Mouse (Mus musculus): ENCODE data around the gene Mib2. TPM values are rescaled to one million over a fixed set of nuclear protein-coding genes. Genes with fewer than 3 reads are reported as not detected.
A peak's percentile ranks its signal among the peaks of the same experiment; 100 is the strongest.

Mib2 gene
- polyA plus RNA-seq (2016; fragmentation: Nextera tagmentation; extraction: Ambion mirVana): 32.5 and 39.1 TPM in 2 replicates

GRCm38 (mm10) chr4:155668689-155669597 is at the start of gene Mib2:
Gene Mib2 (minus strand): TSS chr4:155669198.
- Histone ChIP-seq H3K27ac (peak within 1 kb of the TSS; percentile 83), H3K9me3 (replicated peaks) (no peaks in the 10 kb centered on the region), H3K27me3 (no peaks in the 10 kb centered on the region), H3K36me3 (peaks cover 6% of the 10 kb centered on the region; the same call in 1 of the 2 replicates), H3K4me3 (peak within 1 kb of the TSS; percentile 76), H3K4me1 (peaks cover 11% of the 10 kb centered on the region), H3K9ac (peak within 1 kb of the TSS; percentile 69), H3K4me2 (replicated peaks) (peak within 1 kb of the TSS; percentile 91)
- peak; percentile 99 for ATAC-seq (ENCODE audit: low FRiP score)
- WGBS: under 1% methylated on average over 73 of the region's 73 CpGs

DNA sequence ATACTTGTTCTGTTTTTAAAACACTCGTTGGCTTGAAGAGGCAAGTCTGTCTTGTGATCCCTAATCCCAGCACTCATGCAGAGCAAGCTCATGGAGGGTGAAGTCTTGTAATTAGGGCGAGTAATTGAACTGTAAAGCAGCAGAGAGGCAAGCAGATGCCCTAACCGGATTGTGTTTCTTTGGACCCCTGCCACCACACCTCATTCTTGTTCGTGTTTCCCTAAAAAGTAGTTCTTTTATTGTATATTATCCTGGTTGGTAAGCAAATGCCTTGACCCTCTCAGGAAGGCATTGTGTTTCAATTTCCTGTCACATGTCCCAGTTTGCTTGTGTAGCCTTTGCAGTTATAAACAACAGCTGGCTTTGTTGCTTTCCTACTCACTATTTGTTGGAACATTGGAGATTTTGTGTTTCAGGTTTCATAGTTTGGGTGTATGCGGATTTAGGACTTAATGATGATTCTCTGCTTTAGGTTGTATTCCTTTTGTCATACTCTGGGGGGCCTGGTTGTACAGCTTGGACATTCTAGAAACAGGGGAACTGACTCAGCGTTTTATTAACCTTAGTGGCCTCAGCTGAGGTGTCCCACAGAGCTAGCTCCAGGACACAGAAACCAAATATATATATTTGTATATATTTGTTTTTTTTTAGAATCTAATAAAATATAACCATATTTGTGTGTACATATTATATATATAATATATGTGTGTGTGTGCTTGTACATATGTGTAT is 41.7 kb upstream of the Mib2 start:
- peaks cover 13% of the 10 kb centered on the region for H3K4me1 ChIP-seq

GRCm38 (mm10) chr4:155708988-155709387 is 40.0 kb upstream of the Mib2 start:
- no peaks in the 10 kb centered on the region for H3K27me3 ChIP-seq
- peaks cover 17% of the 10 kb centered on the region for H3K4me1 ChIP-seq
- no peaks in the 10 kb centered on the region for H3K9me3 ChIP-seq (replicated peaks)
- H3K9ac ChIP-seq: no peak overlapping the region
- ATAC-seq (ENCODE audit: low FRiP score): no peak
- H3K27ac ChIP-seq: no peak overlapping the region
- no peak overlapping the region for H3K4me2 ChIP-seq (replicated peaks)
- no peaks in the 10 kb centered on the region for H3K36me3 ChIP-seq
- H3K4me3 ChIP-seq: no peak overlapping the region

More for the DNA sequence above, 41.7 kb upstream of the Mib2 start:
- no peaks in the 10 kb centered on the region for H3K27me3 ChIP-seq
- H3K4me2 ChIP-seq (replicated peaks): no peak overlapping the region
- no peak overlapping the region for H3K27ac ChIP-seq
- H3K4me3 ChIP-seq: no peak overlapping the region
- 68% methylated on average over 6 of the region's 6 CpGs for WGBS
- peaks cover 4% of the 10 kb centered on the region for H3K36me3 ChIP-seq
- ATAC-seq (ENCODE audit: low FRiP score): no peak
- no peak overlapping the region for H3K9ac ChIP-seq
- H3K9me3 ChIP-seq (replicated peaks): no peaks in the 10 kb centered on the region

DNA sequence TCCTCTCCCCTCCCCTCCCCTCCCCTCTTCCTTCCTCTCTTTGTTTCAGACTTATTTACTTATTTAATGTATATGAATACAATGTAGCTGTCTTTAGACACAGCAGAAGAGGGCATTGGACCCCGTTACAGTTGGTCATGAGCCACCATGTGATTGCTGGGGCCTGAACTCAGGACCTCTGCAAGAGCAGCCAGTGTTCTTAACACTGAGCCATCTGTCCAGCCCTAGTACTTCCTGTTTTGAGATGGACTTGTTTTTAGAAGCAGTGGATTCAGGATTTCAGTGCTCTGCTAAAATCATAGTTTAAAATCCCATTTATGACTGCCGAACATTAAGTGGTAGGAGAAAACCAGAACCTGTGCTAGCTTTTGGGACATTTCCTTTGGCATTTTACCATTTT is 39.6 kb upstream of the Mib2 start:
- no peak overlapping the region for H3K9ac ChIP-seq
- WGBS: 94% methylated on average over 2 of the region's 2 CpGs
- H3K4me3 ChIP-seq: no peak overlapping the region
- no peak overlapping the region for H3K27ac ChIP-seq
- no peaks in the 10 kb centered on the region for H3K36me3 ChIP-seq
- no peaks in the 10 kb centered on the region for H3K27me3 ChIP-seq
- peaks cover 17% of the 10 kb centered on the region for H3K4me1 ChIP-seq
- H3K9me3 ChIP-seq (replicated peaks): no peaks in the 10 kb centered on the region
- ATAC-seq (ENCODE audit: low FRiP score): no peak
- H3K4me2 ChIP-seq (replicated peaks): no peak overlapping the region

DNA sequence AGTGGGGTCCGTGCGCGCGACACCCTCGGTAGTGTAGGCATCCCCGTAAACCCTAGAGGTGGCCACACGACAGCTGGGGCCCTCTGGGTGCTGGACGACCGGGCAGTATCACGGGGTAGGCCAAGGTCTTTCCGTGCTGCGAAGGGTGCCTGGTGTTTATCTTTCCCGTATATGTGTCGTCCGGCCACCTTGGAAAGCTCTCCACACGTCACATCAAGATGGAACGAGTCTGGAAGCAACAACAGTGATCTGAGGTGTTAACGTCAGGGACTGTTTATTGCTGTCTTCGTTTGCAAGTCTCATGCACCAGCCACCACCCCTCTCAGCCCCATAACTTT is 36.6 kb upstream of the Mib2 start:
- Histone ChIP-seq H3K9me3 (replicated peaks) (no peaks in the 10 kb centered on the region), H3K36me3 (no peaks in the 10 kb centered on the region), H3K4me3 (peak overlapping the region; percentile 92), H3K27ac (peak overlapping the region; percentile 91), H3K9ac (peak overlapping the region; percentile 89), H3K4me1 (peaks cover 17% of the 10 kb centered on the region), H3K27me3 (no peaks in the 10 kb centered on the region), H3K4me2 (replicated peaks) (peak overlapping the region; percentile 59)
- ATAC-seq (ENCODE audit: low FRiP score): no peak
- 0% methylated on average over 19 of the region's 19 CpGs for WGBS

GRCm38 (mm10) chr4:155704721-155705591 is 36.0 kb upstream of the Mib2 start, which contains the start of gene Ssu72:
Gene Ssu72 (plus strand): TSS chr4:155704800.
- Histone ChIP-seq H3K9ac (peak within 1 kb of the TSS; percentile 89), H3K4me1 (peaks cover 17% of the 10 kb centered on the region), H3K36me3 (no peaks in the 10 kb centered on the region), H3K9me3 (replicated peaks) (no peaks in the 10 kb centered on the region), H3K4me2 (replicated peaks) (peak within 1 kb of the TSS; percentile 59), H3K27ac (peak within 1 kb of the TSS; percentile 91), H3K27me3 (no peaks in the 10 kb centered on the region), H3K4me3 (peak within 1 kb of the TSS; percentile 92)
- under 1% methylated on average over 76 of the region's 83 CpGs for WGBS
- ATAC-seq (ENCODE audit: low FRiP score): peak; percentile 95

GRCm38 (mm10) chr4:155703425-155703929 is 34.5 kb upstream of the Mib2 start:
- Histone ChIP-seq H3K9me3 (replicated peaks) (no peaks in the 10 kb centered on the region), H3K4me3 (no peak overlapping the region), H3K36me3 (no peaks in the 10 kb centered on the region), H3K27ac (no peak overlapping the region), H3K4me1 (peaks cover 12% of the 10 kb centered on the region), H3K9ac (no peak overlapping the region), H3K4me2 (replicated peaks) (no peak overlapping the region), H3K27me3 (no peaks in the 10 kb centered on the region)
- 95% methylated on average over 4 of the region's 4 CpGs for WGBS
- ATAC-seq (ENCODE audit: low FRiP score): no peak

DNA sequence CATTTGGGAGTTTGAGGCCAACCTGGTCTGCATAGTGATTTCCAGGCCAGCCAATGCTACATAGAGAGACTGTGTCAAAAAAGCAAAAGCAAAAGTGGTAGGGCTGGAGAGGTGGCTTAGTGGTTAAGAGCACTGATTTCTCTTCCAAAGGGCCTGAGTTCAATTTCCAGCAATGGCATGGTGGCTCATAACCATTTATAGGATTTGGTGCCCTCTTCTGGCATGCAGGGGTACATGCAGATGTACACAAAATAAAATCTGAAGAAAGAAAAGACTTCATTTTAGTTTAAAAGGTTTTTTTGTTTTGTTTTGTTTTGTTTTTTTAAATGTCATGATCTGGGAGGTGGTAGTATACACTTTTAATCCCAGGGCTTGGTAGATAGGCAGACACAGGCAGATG is 31.4 kb upstream of the Mib2 start:
- H3K9me3 ChIP-seq (replicated peaks): no peaks in the 10 kb centered on the region
- no peak overlapping the region for H3K9ac ChIP-seq
- H3K4me3 ChIP-seq: no peak overlapping the region
- peaks cover 16% of the 10 kb centered on the region for H3K4me1 ChIP-seq
- H3K27ac ChIP-seq: no peak overlapping the region
- H3K36me3 ChIP-seq: no peaks in the 10 kb centered on the region
- H3K27me3 ChIP-seq: peaks cover 15% of the 10 kb centered on the region
- ATAC-seq (ENCODE audit: low FRiP score): no peak
- no peak overlapping the region for H3K4me2 ChIP-seq (replicated peaks)

- no peaks in the 10 kb centered on the region for H3K36me3 ChIP-seq
- H3K4me3 ChIP-seq: no peak overlapping the region
- no peak for ATAC-seq (ENCODE audit: low FRiP score)
- no peak overlapping the region for H3K27ac ChIP-seq
- no peak overlapping the region for H3K9ac ChIP-seq
- peaks cover 25% of the 10 kb centered on the region for H3K27me3 ChIP-seq
- H3K9me3 ChIP-seq (replicated peaks): no peaks in the 10 kb centered on the region
- H3K4me1 ChIP-seq: peaks cover 21% of the 10 kb centered on the region
- 75% methylated on average over 16 of the region's 16 CpGs for WGBS
- peak overlapping the region; percentile 89; the same call in 1 of the 2 replicates for H3K4me2 ChIP-seq (replicated peaks)
These were observed 27.6 kb upstream of the Mib2 start for GRCm38 (mm10) chr4:155696261-155697255.

DNA sequence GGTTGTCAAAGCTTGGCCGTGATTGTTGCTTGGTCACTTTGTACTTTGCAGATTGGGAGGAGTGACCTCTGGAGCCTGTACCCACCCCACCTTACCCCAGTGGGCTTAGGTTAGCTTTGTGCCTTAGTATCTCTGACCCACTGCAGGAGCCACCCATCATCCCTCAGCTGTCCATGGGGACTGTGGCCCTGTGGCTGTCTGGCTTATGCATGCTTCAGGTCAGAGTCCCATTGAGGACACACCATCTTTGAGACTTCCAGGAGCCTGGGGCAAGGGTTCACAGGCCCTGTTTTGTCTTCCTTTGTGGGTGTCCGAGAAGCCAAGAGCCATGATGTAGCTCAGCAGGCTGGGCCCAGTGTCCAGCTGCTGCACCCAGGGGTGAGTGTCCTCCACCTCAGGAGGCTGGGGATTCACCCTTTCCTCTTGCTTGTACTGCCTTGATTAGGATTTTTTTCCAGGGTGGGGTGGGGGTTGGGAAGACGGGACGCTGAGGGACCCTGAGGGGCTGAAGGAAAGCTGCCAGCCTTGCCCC is 26.6 kb upstream of the Mib2 start:
- H3K9ac ChIP-seq: peak overlapping the region; percentile 84
- peak overlapping the region; percentile 89 for H3K4me2 ChIP-seq (replicated peaks)
- WGBS: 73% methylated on average over 4 of the region's 4 CpGs
- H3K4me1 ChIP-seq: peaks cover 21% of the 10 kb centered on the region
- H3K4me3 ChIP-seq: peak overlapping the region; percentile 76
- H3K9me3 ChIP-seq (replicated peaks): no peaks in the 10 kb centered on the region
- peaks cover 25% of the 10 kb centered on the region for H3K27me3 ChIP-seq
- H3K36me3 ChIP-seq: no peaks in the 10 kb centered on the region
- no peak overlapping the region for H3K27ac ChIP-seq
- no peak for ATAC-seq (ENCODE audit: low FRiP score)

Measured in hindbrain, embryonic 12.5 days (tissue).